Mouse (Mus musculus) heart, postnatal 0 days (tissue): Measurements from ENCODE around the gene Sypl. TPM values are rescaled to one million over a fixed set of nuclear protein-coding genes. Genes with fewer than 3 reads are reported as not detected.

Experiments
- ATAC-seq: fragments of 200-750 bp; cut with Nextera tagmentation; 2 replicates; pipeline ENCODE4 v1.8.0; 2017; ENCODE audit warnings: low read depth, moderate number of reproducible peaks, moderate library complexity; ENCODE audit not compliant: insufficient read depth
- DNase-seq: peaks from one replicate; pipeline ENCODE4 v3.0.0-alpha.2; 2016; ENCODE audit warnings: low spot score
- H3K27ac ChIP-seq: fragments of 300-500 bp; sonication (generic); 2 replicates; pipeline ENCODE4 v1.5.1; 2014; ENCODE audit warnings: low read depth, mild to moderate bottlenecking
- H3K27me3 ChIP-seq: fragments of 300-500 bp; sonication (generic); 2 replicates; pipeline ENCODE4 v1.6.1; 2014; ENCODE audit warnings: low read length, mixed read lengths; ENCODE audit not compliant: control insufficient read depth, insufficient read depth
- H3K36me3 ChIP-seq: fragments of 300-500 bp; sonication (generic); replicated peaks from 2 replicates; pipeline ENCODE4 v1.6.1; 2014; ENCODE audit warnings: low read length, mixed read lengths; ENCODE audit not compliant: control insufficient read depth, insufficient read depth
- H3K4me1 ChIP-seq: fragments of 300-500 bp; sonication (generic); 2 replicates; pipeline ENCODE4 v1.6.1; 2014; ENCODE audit warnings: antibody characterized with exemption; ENCODE audit not compliant: control insufficient read depth, insufficient read depth
- H3K4me2 ChIP-seq: fragments of 300-500 bp; sonication (generic); 2 replicates; pipeline ENCODE4 v1.6.1; 2014; ENCODE audit warnings: low read depth, mild to moderate bottlenecking, low read length, moderate library complexity
- H3K4me3 ChIP-seq: fragments of 300-500 bp; sonication (generic); 2 replicates; pipeline ENCODE4 v1.5.1; 2014; ENCODE audit warnings: low read depth, low read length
- H3K9ac ChIP-seq: fragments of 300-500 bp; sonication (generic); replicated peaks from 2 replicates; pipeline ENCODE4 v1.6.1; 2014; ENCODE audit warnings: low read depth, low read length, mixed read lengths
- H3K9me3 ChIP-seq: fragments of 300-500 bp; sonication (generic); replicated peaks from 2 replicates; pipeline ENCODE4 v1.6.1; 2016; ENCODE audit warnings: low read length; ENCODE audit not compliant: control insufficient read depth
- CTCF ChIP-seq: IDR thresholded peaks from 2 replicates; pipeline ENCODE4 v1.5.1; 2016; ENCODE audit warnings: antibody characterized with exemption, control low read depth, low read depth
- EP300 ChIP-seq: IDR thresholded peaks from 2 replicates; pipeline ENCODE4 v1.6.1; 2016; ENCODE audit warnings: antibody characterized with exemption, low read depth
- WGBS: fragments of 180-500 bp; shearing (Covaris S2); extraction: QIAGEN DNeasy Blood & Tissue Kit; methylation state at CpG from one replicate; pipeline ENCODE4 v1.1.7; 2014; 5-methylcytosine and 5-hydroxymethylcytosine counted together
- polyA plus RNA-seq: library from polyadenylated mRNA; unstranded; fragments of >200 nt; fragmentation: Nextera tagmentation; extraction: Ambion mirVana; gene quantifications from 2 replicates; pipeline ENCODE4 v1.2.1, GENCODE M21; 2015
- total RNA-seq: library from RNA; depleted of rRNA; stranded (reverse); fragments of >200 nt; gene quantifications from 2 replicates; pipeline ENCODE4 v1.2.3, GENCODE M21; 2014; ENCODE audit warnings: low replicate concordance; rRNA removed

The Sypl gene
- total RNA-seq, result 25.2 and 45.0 TPM in 2 replicates
- polyA plus RNA-seq, result 91.1 and 96.3 TPM in 2 replicates

- WGBS, result under 1% methylated on average over 45 of the region's 52 CpGs
- H3K27me3 ChIP-seq, result no peaks in the 10 kb centered on the region
These were observed at the start of gene Sypl for GRCm38 (mm10) chr12:32953596-32954215. Gene Sypl (plus strand): TSS chr12:32953891.

DNA sequence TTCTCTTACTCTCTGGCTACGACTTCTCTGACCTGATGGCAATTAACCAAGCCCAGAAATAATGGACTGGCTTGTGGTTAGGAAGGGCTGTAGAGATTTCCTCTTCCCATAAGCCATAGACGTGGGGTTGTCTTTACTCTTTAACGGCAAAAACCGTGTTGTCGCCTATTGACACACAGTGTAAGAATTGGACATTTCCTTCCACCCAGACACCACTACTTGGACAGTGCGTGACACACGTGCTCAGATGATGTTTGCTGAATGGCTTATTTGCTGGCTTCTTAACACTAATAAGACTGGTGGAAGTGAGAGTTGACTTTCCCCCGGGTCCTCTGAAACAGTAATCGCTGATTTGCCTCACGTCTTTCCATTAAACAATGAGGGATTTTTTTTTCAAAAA lies 44.0 kb upstream of the Sypl start:
- no peak overlapping the region for H3K4me3 ChIP-seq
- ATAC-seq (no peak), DNase-seq (no peak)
- no peak overlapping the region for H3K4me2 ChIP-seq
- no peaks in the 10 kb centered on the region for H3K9me3 ChIP-seq
- TF ChIP-seq EP300 (no peak), CTCF (no peak)
- H3K27me3 ChIP-seq, result peaks cover 7% of the 10 kb centered on the region; the same call in 1 of the 2 replicates
- H3K4me1 ChIP-seq, result no peaks in the 10 kb centered on the region
- H3K9ac ChIP-seq, result no peak overlapping the region
- H3K27ac ChIP-seq, result no peak overlapping the region
- no peaks in the 10 kb centered on the region for H3K36me3 ChIP-seq
- WGBS, result 48% methylated on average over 10 of the region's 10 CpGs

More at GRCm38 (mm10) chr12:32953596-32954215, at the start of gene Sypl:
- H3K9ac ChIP-seq, result peak within 1 kb of the TSS; percentile 87
- no peaks in the 10 kb centered on the region for H3K36me3 ChIP-seq
- peaks cover 19% of the 10 kb centered on the region for H3K4me1 ChIP-seq
- no peaks in the 10 kb centered on the region for H3K9me3 ChIP-seq
- no peak for TF ChIP-seq CTCF
- no peak for TF ChIP-seq EP300
- peak within 1 kb of the TSS; percentile 81 for H3K4me3 ChIP-seq
- peak; percentile 99 for DNase-seq
- ATAC-seq, result peak; percentile 98
- peak within 1 kb of the TSS; percentile 92 for H3K4me2 ChIP-seq
- H3K27ac ChIP-seq, result peak within 1 kb of the TSS; percentile 97

GRCm38 (mm10) chr12:32910092-32910491 lies 43.6 kb upstream of the Sypl start:
- H3K4me3 ChIP-seq, result 0 out of 2 replicates have a peak overlapping the region, but pooled peaks have one; percentile 6
- H3K36me3 ChIP-seq, result no peaks in the 10 kb centered on the region
- ATAC-seq (peak; percentile 63; the same call in 1 of the 2 replicates), DNase-seq (peak; percentile 84)
- peak overlapping the region; percentile 48 for H3K4me2 ChIP-seq
- no peaks in the 10 kb centered on the region for H3K9me3 ChIP-seq
- H3K9ac ChIP-seq, result no peak overlapping the region
- peaks cover 7% of the 10 kb centered on the region; the same call in 1 of the 2 replicates for H3K27me3 ChIP-seq
- H3K27ac ChIP-seq, result no peak overlapping the region
- WGBS, result 14% methylated on average over 11 of the region's 11 CpGs
- TF ChIP-seq CTCF, result peak; percentile 78
- no peak for TF ChIP-seq EP300
- H3K4me1 ChIP-seq, result no peaks in the 10 kb centered on the region

DNA sequence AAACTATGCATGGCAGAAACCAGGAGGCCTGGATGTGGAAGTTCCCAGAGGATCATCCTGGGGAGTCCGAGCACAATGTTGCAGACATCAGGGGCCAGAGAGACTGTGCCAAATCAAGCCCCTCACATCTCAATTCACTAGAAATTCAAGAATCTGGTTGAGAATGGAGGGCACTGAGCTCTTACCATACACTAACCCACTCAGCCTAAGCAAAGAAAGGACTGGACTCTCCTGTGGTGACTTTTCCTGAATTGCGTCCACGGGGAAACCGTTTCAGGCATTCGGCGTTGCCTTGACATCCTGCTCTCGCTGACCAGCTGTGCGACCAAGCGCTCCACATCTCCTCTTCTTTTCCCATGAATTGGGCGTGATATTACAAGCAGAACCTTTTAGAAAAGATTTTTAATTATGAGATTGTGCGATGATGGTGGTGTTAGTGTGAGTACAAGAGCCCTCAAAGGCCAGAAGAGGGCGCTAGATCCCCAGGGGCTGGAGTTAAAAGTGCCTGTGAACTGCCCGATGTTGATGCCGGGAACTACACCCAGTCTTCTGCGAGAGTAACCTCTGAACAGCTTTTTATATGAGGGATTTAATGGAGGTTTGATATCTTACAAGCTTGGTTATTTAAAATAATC lies 43.0 kb upstream of the Sypl start:
- peaks cover 7% of the 10 kb centered on the region; the same call in 1 of the 2 replicates for H3K27me3 ChIP-seq
- DNase-seq (peak; percentile 54), ATAC-seq (peak; percentile 53; the same call in 1 of the 2 replicates)
- 39% methylated on average over 15 of the region's 15 CpGs for WGBS
- H3K9ac ChIP-seq, result no peak overlapping the region
- no peaks in the 10 kb centered on the region for H3K4me1 ChIP-seq
- no peaks in the 10 kb centered on the region for H3K36me3 ChIP-seq
- TF ChIP-seq EP300, result no peak
- peak; percentile 67 for TF ChIP-seq CTCF
- no peaks in the 10 kb centered on the region for H3K9me3 ChIP-seq
- peak overlapping the region; percentile 48 for H3K4me2 ChIP-seq
- H3K4me3 ChIP-seq, result no peak overlapping the region
- no peak overlapping the region for H3K27ac ChIP-seq

DNA sequence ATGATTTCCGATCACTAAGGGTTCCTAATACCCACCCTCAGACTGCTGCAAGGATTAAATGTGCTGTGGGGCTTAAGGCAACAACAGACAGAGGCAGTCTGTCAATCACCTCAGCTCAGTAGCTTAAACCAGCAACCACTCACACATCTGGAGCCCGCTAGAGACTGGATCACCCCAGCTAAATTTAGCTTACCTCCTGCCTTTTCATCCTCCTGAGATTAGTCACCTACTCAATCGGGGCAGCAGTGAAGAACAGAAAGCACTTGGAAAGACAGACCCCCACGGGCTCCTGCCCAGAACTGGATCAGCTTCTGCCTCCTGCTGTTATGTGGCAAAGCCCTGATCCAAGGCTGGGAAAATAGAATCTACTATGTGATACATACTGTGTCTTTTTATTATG lies 42.1 kb upstream of the Sypl start:
- H3K27me3 ChIP-seq, result peaks cover 7% of the 10 kb centered on the region; the same call in 1 of the 2 replicates
- H3K4me3 ChIP-seq, result no peak overlapping the region
- no peak for TF ChIP-seq EP300
- no peak for TF ChIP-seq CTCF
- no peaks in the 10 kb centered on the region for H3K36me3 ChIP-seq
- H3K4me1 ChIP-seq, result no peaks in the 10 kb centered on the region
- no peaks in the 10 kb centered on the region for H3K9me3 ChIP-seq
- H3K4me2 ChIP-seq, result no peak overlapping the region
- no peak for ATAC-seq
- 26% methylated on average over 4 of the region's 4 CpGs for WGBS
- H3K9ac ChIP-seq, result no peak overlapping the region
- no peak for DNase-seq
- H3K27ac ChIP-seq, result no peak overlapping the region
